In genomic region chr14:21763736-21764135, GRCm38 (mm10) we compare ENCODE assay signal across 22 mouse cellular contexts. TPM values are rescaled to one million over a fixed set of nuclear protein-coding genes. Genes with fewer than 3 reads are reported as not detected.
"Had no signal": no experiment of that assay in that cellular context is flagged by ENCODE, and none has a peak within 500 bp of the region (broad histone marks: within the 10 kb centered on the region; RNA-seq: fewer than 3 reads in every experiment).

No protein-coding gene starts in this region.

- H3K9me3 ChIP-seq: neural tube, embryonic 13.5 days; neural tube, embryonic 15.5 days; stomach, embryonic 15.5 days had no signal

- H3K4me3 ChIP-seq: neural tube, embryonic 13.5 days; neural tube, embryonic 15.5 days; stomach, embryonic 15.5 days had no signal

- H3K4me2 ChIP-seq: neural tube, embryonic 13.5 days; neural tube, embryonic 15.5 days; stomach, embryonic 15.5 days had no signal

- H3K27ac ChIP-seq: neural tube, embryonic 13.5 days; neural tube, embryonic 15.5 days; stomach, embryonic 15.5 days; stomach, postnatal 0 days had no signal

- H3K36me3 ChIP-seq: neural tube, embryonic 13.5 days; neural tube, embryonic 15.5 days; stomach, embryonic 15.5 days had no signal

- H3K27me3 ChIP-seq: neural tube, embryonic 13.5 days; neural tube, embryonic 15.5 days; stomach, embryonic 15.5 days had no signal

- DNase-seq: retina, postnatal 1 day; right cerebral cortex, adult 18-20 months; right cerebral cortex, postnatal 14 days; right cerebral cortex, postnatal 25 days; right cerebral cortex, postnatal 4 days; spleen, adult 18-20 months; thymus, adult 18-20 months; thymus, adult 2 months; thymus, postnatal 14 days; thymus, postnatal 25 days; thymus, postnatal 36 days; thymus, postnatal 4 days had no signal

- H3K9ac ChIP-seq: neural tube, embryonic 13.5 days; neural tube, embryonic 15.5 days; stomach, embryonic 15.5 days had no signal

RNA-seq across cellular contexts. Expression of gene Dusp13, which starts 12.8 kb away (rescaled TPM):
- total RNA-seq: neutrophil, adult 5-6 weeks had no signal
- polyA plus RNA-seq: neural tube, embryonic 13.5 days; neural tube, embryonic 14.5 days; stomach, embryonic 14.5 days; stomach, embryonic 15.5 days had no signal

RNA-seq across cellular contexts. Expression of gene Dupd1, which starts 49.4 kb away (rescaled TPM):
- total RNA-seq: neutrophil, adult 5-6 weeks had no signal
- polyA plus RNA-seq: neural tube, embryonic 13.5 days; small intestine, adult 2 months; spleen, adult 2 months; stomach, embryonic 14.5 days; stomach, embryonic 15.5 days; stomach, postnatal 0 days; urinary bladder, adult 2 months had no signal
